Mouse (Mus musculus) heart, adult 2 months (tissue): ENCODE data around the gene Ckap4. TPM values are rescaled to one million over a fixed set of nuclear protein-coding genes. Genes with fewer than 3 reads are reported as not detected.
A peak's percentile ranks its signal among the peaks of the same experiment; 100 is the strongest.

Experiments used
- DNase-seq, 2 experiments: peaks; one replicate each; pipeline ENCODE4 v3.0.0; 2021
- H3K27ac ChIP-seq: fragments of 200-600 bp; 2 replicates; pipeline ENCODE4 v1.8.1; 2022
- H3K27me3 ChIP-seq: fragments of 200-500 bp; 2 replicates; pipeline ENCODE4 v1.6.1; 2012; ENCODE audit warnings: mild to moderate bottlenecking, low read length, inconsistent platforms, mixed read lengths; ENCODE audit not compliant: control insufficient read depth, insufficient read depth
- H3K36me3 ChIP-seq: fragments of 200-500 bp; 2 replicates; pipeline ENCODE4 v1.6.1; 2012; ENCODE audit warnings: low read length, inconsistent platforms; ENCODE audit not compliant: control insufficient read depth, insufficient read depth
- H3K4me1 ChIP-seq: fragments of 200-500 bp; 2 replicates; pipeline ENCODE4 v1.6.1; 2011; ENCODE audit warnings: low read length; ENCODE audit not compliant: control insufficient read depth, insufficient read depth
- H3K4me3 ChIP-seq: fragments of 200-600 bp; 2 replicates; pipeline ENCODE4 v1.8.1; 2022
- H3K79me2 ChIP-seq: fragments of 200-500 bp; replicated peaks from 2 replicates; pipeline ENCODE4 v1.6.1; 2012; ENCODE audit warnings: mild to moderate bottlenecking, inconsistent platforms, low read length, moderate library complexity, mixed read lengths; ENCODE audit not compliant: control insufficient read depth, insufficient read depth
- H3K9ac ChIP-seq: fragments of 200-500 bp; 2 replicates; pipeline ENCODE4 v1.6.1; 2012; ENCODE audit warnings: low read depth, mild to moderate bottlenecking, control low read depth, inconsistent platforms, low read length, mixed read lengths
- CTCF ChIP-seq: fragments of 200-600 bp; IDR thresholded peaks from 2 replicates; pipeline ENCODE4 v1.8.1; 2022; ENCODE audit warnings: antibody characterized with exemption, mild to moderate bottlenecking, moderate library complexity
- EP300 ChIP-seq: fragments of 200-500 bp; IDR thresholded peaks from 2 replicates; pipeline ENCODE4 v1.6.1; 2011; ENCODE audit warnings: low read depth, low read length, control low read depth; ENCODE audit not compliant: insufficient read depth
- POLR2A ChIP-seq: fragments of 200-500 bp; IDR thresholded peaks from 2 replicates; pipeline ENCODE4 v1.6.1; 2011; ENCODE audit warnings: mild to moderate bottlenecking, low read depth, low read length, control low read depth; ENCODE audit not compliant: insufficient read depth
- WGBS: fragments of 180-500 bp; shearing (Covaris S2); methylation state at CpG from one replicate; pipeline ENCODE4 v1.1.7; 2018; 5-methylcytosine and 5-hydroxymethylcytosine counted together
- intact Hi-C: fragments of 180-260 bp; cut with DNase I; formaldehyde crosslinking; loops from one replicate; pipeline ENCODE4 v1.15.1; 2025
- polyA plus RNA-seq: library from polyadenylated mRNA; depleted of rRNA; stranded (reverse); fragments of >200 nt; gene quantifications from 2 replicates; pipeline ENCODE4 v1.2.3, GENCODE M21; 2012
- total RNA-seq, 2 experiments: library from RNA; stranded (reverse); gene quantifications; 2 replicates each; pipeline ENCODE4 v1.2.3; 2021

The Ckap4 gene
- total and polyA plus RNA-seq, 3 experiments: 17.2 to 31.4 (median 29.9) TPM

DNA sequence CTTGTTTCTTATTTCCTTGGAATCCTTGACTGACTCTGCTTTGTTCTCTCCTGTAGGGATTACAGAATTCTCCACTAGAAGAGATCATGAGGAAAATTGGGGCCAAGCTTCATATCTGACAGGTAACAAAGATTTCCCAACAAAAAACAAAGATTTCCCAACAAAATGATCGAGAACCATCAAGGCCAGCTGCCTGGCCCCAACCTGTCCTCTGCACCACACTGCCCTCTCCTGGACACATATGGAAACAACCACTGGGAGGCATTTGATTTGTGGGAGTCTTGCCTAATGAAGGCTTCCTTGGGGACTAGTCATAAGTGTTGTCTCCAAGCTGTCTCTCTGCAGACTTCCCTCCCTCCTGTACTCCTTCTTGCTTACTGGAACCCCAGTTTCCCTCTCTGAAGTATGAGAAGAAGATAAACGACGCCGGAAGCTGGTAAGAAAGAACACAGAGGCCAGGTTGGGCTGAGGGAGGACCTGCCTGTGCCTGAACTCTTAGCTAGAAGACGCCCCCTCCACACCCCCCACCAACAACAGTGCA is 19.8 kb downstream of the Ckap4 start:
- Histone ChIP-seq H3K9ac (no peak overlapping the region), H3K27ac (no peak overlapping the region), H3K4me3 (no peak overlapping the region), H3K4me1 (no peaks in the 10 kb centered on the region), H3K36me3 (no peaks in the 10 kb centered on the region), H3K79me2 (no peaks in the 10 kb centered on the region), H3K27me3 (no peaks in the 10 kb centered on the region)
- intact Hi-C loops: loop anchor here (1.0 to 2.0 kb wide), 2 partner anchors 109 to 695 kb away; partner anchors contain the start of gene Polr3b
- 31% methylated on average over 5 of the region's 5 CpGs for WGBS
- DNase-seq: peak; percentile 66 to 74
- TF ChIP-seq EP300 (no peak), CTCF (peak; percentile 92), POLR2A (no peak)

- Histone ChIP-seq H3K27ac (no peak overlapping the region), H3K4me3 (no peak overlapping the region), H3K79me2 (no peaks in the 10 kb centered on the region), H3K9ac (no peak overlapping the region), H3K27me3 (no peaks in the 10 kb centered on the region), H3K36me3 (no peaks in the 10 kb centered on the region), H3K4me1 (no peaks in the 10 kb centered on the region)
- TF ChIP-seq CTCF: no peak
- no peak for TF ChIP-seq POLR2A
- TF ChIP-seq EP300: no peak
- intact Hi-C loops: no loop called here
- DNase-seq: no peak
Observed at GRCm38 (mm10) chr10:84512766-84513165, 21.1 kb downstream of the Ckap4 start.

DNA sequence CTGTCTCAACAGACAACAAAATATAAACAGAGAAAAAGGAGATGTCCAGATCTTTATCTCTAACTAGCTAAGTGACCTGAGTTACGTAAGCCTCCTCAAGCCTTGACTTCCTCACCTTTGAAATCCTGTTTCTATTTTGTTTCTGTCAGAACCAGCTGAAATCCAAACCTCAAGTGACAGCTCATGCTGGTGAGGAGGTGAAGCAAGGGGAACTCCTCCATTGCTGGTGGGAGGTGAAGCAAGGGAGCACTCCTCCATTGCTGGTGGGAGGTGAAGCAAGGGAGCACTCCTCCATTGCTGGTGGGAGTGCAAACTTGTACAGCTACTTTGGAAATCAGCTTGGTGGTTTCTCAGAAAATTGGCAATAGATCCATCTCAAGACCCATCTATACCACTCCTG is 25.3 kb downstream of the Ckap4 start:
- WGBS: 88% methylated on average over 1 of the region's 1 CpGs
- no peaks in the 10 kb centered on the region for H3K79me2 ChIP-seq
- H3K36me3 ChIP-seq: no peaks in the 10 kb centered on the region
- TF ChIP-seq CTCF (no peak), EP300 (no peak), POLR2A (no peak)
- H3K4me1 ChIP-seq: no peaks in the 10 kb centered on the region
- H3K9ac ChIP-seq: no peak overlapping the region
- no peak overlapping the region for H3K4me3 ChIP-seq
- H3K27ac ChIP-seq: no peak overlapping the region
- intact Hi-C loops: no loop called here
- no peaks in the 10 kb centered on the region for H3K27me3 ChIP-seq
- no peak for DNase-seq

DNA sequence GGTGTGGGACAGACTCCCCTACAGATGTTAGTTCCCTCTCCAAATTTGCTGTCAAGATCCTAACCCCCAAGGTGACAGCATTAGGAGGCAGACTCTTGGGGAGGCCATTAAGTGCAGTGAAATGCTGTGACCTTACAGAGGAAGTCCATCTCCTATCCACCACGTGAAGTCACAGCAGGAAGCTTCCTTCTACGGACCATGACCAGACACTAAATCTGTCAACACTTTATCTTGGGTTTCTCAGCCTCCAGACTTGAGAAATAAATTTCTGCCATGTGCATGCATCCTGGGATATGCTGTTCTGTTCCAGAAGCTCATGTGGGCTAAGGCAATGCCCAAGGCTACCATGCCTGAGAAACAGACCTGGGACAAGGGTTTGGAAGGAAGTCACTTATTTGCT is 35.0 kb downstream of the Ckap4 start:
- no peak for TF ChIP-seq POLR2A
- no peak for TF ChIP-seq EP300
- TF ChIP-seq CTCF: no peak
- H3K79me2 ChIP-seq: no peaks in the 10 kb centered on the region
- H3K9ac ChIP-seq: no peak overlapping the region
- no peaks in the 10 kb centered on the region for H3K36me3 ChIP-seq
- DNase-seq: no peak
- 39% methylated on average over 2 of the region's 2 CpGs for WGBS
- no peak overlapping the region for H3K4me3 ChIP-seq
- no peak overlapping the region for H3K27ac ChIP-seq
- H3K27me3 ChIP-seq: no peaks in the 10 kb centered on the region
- no peaks in the 10 kb centered on the region for H3K4me1 ChIP-seq
- intact Hi-C loops: no loop called here

DNA sequence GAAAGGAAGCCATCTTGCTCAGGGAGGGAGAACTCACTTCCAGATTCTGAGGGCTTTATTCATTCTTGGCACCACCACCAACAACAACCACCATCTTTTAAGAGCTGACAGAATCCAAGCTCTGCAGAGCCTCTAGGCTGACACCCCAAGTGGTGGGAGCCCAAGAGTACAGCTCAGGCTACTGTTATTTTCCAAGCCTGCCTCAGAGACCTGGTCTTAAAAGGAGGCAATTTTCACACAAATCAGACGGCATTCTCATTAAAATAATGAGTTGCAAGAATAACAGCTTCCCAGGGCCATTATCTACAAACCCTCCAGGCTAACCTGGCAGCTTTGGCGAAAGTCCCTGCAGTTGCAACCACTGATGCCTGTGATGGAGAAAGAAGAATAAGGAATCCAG is 37.1 kb downstream of the Ckap4 start:
- intact Hi-C loops: no loop called here
- Histone ChIP-seq H3K79me2 (no peaks in the 10 kb centered on the region), H3K27ac (no peak overlapping the region), H3K4me1 (no peaks in the 10 kb centered on the region), H3K36me3 (no peaks in the 10 kb centered on the region), H3K9ac (no peak overlapping the region), H3K27me3 (no peaks in the 10 kb centered on the region), H3K4me3 (no peak overlapping the region)
- TF ChIP-seq CTCF (no peak), EP300 (no peak), POLR2A (no peak)
- DNase-seq: no peak
- 77% methylated on average over 2 of the region's 2 CpGs for WGBS

DNA sequence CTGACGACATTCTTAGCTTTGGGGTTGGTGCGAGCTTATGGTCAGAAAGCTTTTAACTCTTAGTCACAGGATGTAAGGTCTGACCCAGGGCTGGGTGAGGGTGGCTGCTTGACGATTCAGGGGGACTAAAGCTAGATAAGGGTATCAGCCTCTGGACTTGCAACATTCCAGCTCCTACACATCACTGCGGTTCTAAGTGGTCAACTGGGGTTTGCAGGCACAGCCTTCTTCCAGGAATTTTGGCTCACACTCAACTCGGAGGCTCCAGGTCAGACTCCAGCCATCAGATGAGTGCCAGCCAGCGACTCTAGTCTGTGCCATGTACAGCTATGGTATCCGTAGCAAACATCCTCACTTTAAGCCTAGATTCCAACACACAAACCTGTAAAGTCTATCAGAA is 39.4 kb downstream of the Ckap4 start:
- no peak overlapping the region for H3K27ac ChIP-seq
- H3K36me3 ChIP-seq: no peaks in the 10 kb centered on the region
- H3K9ac ChIP-seq: no peak overlapping the region
- no peak for DNase-seq
- H3K4me3 ChIP-seq: no peak overlapping the region
- intact Hi-C loops: no loop called here
- 36% methylated on average over 7 of the region's 7 CpGs for WGBS
- no peaks in the 10 kb centered on the region for H3K79me2 ChIP-seq
- H3K27me3 ChIP-seq: no peaks in the 10 kb centered on the region
- TF ChIP-seq POLR2A: no peak
- no peak for TF ChIP-seq EP300
- TF ChIP-seq CTCF: no peak
- H3K4me1 ChIP-seq: no peaks in the 10 kb centered on the region
